Mouse (Mus musculus) cortical plate, adult 2 months (tissue): Measurements from ENCODE around the gene Ttc38.

Source experiments
- CTCF ChIP-seq: fragments of 200-500 bp; IDR thresholded peaks from 2 replicates; pipeline ENCODE4 v1.5.1; 2011; ENCODE audit warnings: mild to moderate bottlenecking, control low read depth, low read length; ENCODE audit not compliant: insufficient read depth; ENCODE audit errors: extremely low read depth
- POLR2A ChIP-seq: fragments of 200-500 bp; IDR thresholded peaks from 2 replicates; pipeline ENCODE4 v1.6.1; 2011; ENCODE audit warnings: mild to moderate bottlenecking, low read length, control low read depth; ENCODE audit not compliant: insufficient read depth; ENCODE audit errors: extremely low read depth

- TF ChIP-seq CTCF (no peak), POLR2A (no peak)
Measured at GRCm38 (mm10) chr15:85900318-85900717, 68.2 kb downstream of the Ttc38 start.
